Mouse (Mus musculus): ENCODE results near the gene Bend5.

DNA sequence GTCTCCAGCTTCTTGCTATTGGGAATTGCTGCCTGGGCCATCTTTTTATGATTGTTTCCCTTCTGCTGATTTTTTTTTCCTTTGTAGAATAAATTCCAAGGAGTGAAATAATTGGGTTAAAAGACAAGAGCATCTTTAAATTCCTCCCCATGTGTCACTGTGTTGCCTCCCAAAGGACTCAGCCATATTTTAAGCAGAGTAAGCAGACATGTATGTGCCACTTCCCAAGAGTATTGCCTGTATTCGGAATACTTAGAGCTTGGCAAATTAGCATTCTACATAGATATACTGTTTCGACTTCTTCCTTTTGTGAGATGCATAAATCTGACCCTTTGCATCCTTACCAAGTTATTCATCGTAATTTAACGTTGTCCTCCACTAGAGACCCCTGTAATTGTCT, 53.0 kb downstream of the Bend5 start:
- TF ChIP-seq CTCF (IDR thresholded peaks at IDR 0.05; ENCODE audit: control insufficient read depth, insufficient read depth, low read length) (no peak), POLR2A (IDR thresholded peaks at IDR 0.05; ENCODE audit: borderline replicate concordance, control insufficient read depth, low read depth, low read length) (no peak)

Measured in bone marrow, adult 2 months (tissue).